Mouse (Mus musculus) stomach, postnatal 0 days (tissue): ENCODE data around the gene Scn5a. TPM values are rescaled to one million over a fixed set of nuclear protein-coding genes. Genes with fewer than 3 reads are reported as not detected.
A peak's percentile ranks its signal among the peaks of the same experiment; 100 is the strongest.

Experiments
- ATAC-seq: fragments of 200-750 bp; cut with Nextera tagmentation; 2 replicates; pipeline ENCODE4 v1.8.0; 2017; ENCODE audit not compliant: low FRiP score, low TSS enrichment
- DNase-seq: peaks from one replicate; pipeline ENCODE4 v3.0.0-alpha.2; 2016; ENCODE audit warnings: low spot score
- H3K27ac ChIP-seq: fragments of 300-500 bp; sonication (generic); replicated peaks from 2 replicates; pipeline ENCODE4 v1.5.1; 2014; ENCODE audit warnings: mild to moderate bottlenecking, control low read depth
- H3K27me3 ChIP-seq: fragments of 300-500 bp; sonication (generic); 2 replicates; pipeline ENCODE4 v1.6.1; 2014; ENCODE audit warnings: low read length; ENCODE audit not compliant: control insufficient read depth, insufficient read depth
- H3K36me3 ChIP-seq: fragments of 300-500 bp; sonication (generic); 2 replicates; pipeline ENCODE4 v1.6.1; 2014; ENCODE audit warnings: low read length, mixed read lengths; ENCODE audit not compliant: control insufficient read depth, insufficient read depth
- H3K4me1 ChIP-seq: fragments of 300-500 bp; sonication (generic); replicated peaks from 2 replicates; pipeline ENCODE4 v1.6.1; 2014; ENCODE audit warnings: antibody characterized with exemption; ENCODE audit not compliant: control insufficient read depth, insufficient read depth
- H3K4me2 ChIP-seq: fragments of 300-500 bp; sonication (generic); replicated peaks from 2 replicates; pipeline ENCODE4 v1.6.1; 2014; ENCODE audit warnings: low read depth, mild to moderate bottlenecking, control low read depth, moderate library complexity
- H3K4me3 ChIP-seq: fragments of 300-500 bp; sonication (generic); 2 replicates; pipeline ENCODE4 v1.5.1; 2014; ENCODE audit warnings: low read depth, low read length, control low read depth
- H3K9ac ChIP-seq: fragments of 300-500 bp; sonication (generic); 2 replicates; pipeline ENCODE4 v1.6.1; 2014; ENCODE audit warnings: mild to moderate bottlenecking, low read length, control low read depth, mixed read lengths
- H3K9me3 ChIP-seq: fragments of 300-500 bp; sonication (generic); 2 replicates; pipeline ENCODE4 v1.6.1; 2016; ENCODE audit warnings: low read length; ENCODE audit not compliant: control insufficient read depth
- CTCF ChIP-seq: IDR thresholded peaks from 2 replicates; pipeline ENCODE4 v1.5.1; 2016; ENCODE audit warnings: antibody characterized with exemption, low read depth, mild to moderate bottlenecking, moderate library complexity
- EP300 ChIP-seq: optimal IDR thresholded peaks from 2 replicates; pipeline ENCODE3; 2016; ENCODE audit warnings: antibody characterized with exemption
- WGBS: fragments of 180-500 bp; shearing (Covaris S2); extraction: QIAGEN DNeasy Blood & Tissue Kit; methylation state at CpG from one replicate; pipeline ENCODE4 v1.1.7; 2014; 5-methylcytosine and 5-hydroxymethylcytosine counted together
- polyA plus RNA-seq: library from polyadenylated mRNA; unstranded; fragments of >200 nt; fragmentation: Nextera tagmentation; extraction: Ambion mirVana; gene quantifications from 2 replicates; pipeline ENCODE4 v1.2.1, GENCODE M21; 2015

Scn5a gene
- polyA plus RNA-seq, 1 experiment from 2014 or later = 0.18 TPM

GRCm38 (mm10) chr9:119523301-119523700 lies 55.5 kb downstream of the Scn5a start:
- DNase-seq (no peak), ATAC-seq (no peak)
- Histone ChIP-seq H3K4me2 (no peak overlapping the region), H3K4me3 (no peak overlapping the region), H3K27me3 (no peaks in the 10 kb centered on the region), H3K9ac (no peak overlapping the region), H3K27ac (no peak overlapping the region), H3K9me3 (no peaks in the 10 kb centered on the region), H3K36me3 (no peaks in the 10 kb centered on the region), H3K4me1 (no peaks in the 10 kb centered on the region)
- TF ChIP-seq CTCF (no peak), EP300 (no peak)
- 73% methylated on average over 8 of the region's 8 CpGs for WGBS

DNA sequence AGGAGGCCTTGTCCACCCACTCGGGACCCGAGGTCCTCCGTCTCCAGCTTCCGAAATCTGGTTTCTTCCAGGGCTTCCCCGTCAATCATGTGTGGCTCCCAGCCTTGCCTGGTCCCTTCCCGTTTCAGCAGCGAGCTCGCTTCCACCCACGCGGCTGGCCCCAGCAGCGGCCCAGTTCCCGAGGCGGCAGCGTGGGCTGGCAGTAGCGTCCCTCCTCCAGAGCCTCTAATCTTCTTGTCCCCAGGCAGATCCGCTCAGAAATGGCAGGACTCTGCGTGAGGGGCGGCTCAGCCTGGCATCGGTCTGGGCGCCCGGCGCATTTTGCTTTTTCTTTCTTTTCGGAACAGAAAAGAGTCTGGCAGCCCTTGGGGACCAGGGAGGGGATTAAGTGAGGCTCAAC lies 59.7 kb downstream of the Scn5a start:
- Histone ChIP-seq H3K27me3 (no peaks in the 10 kb centered on the region), H3K4me1 (no peaks in the 10 kb centered on the region), H3K27ac (no peak overlapping the region), H3K4me3 (no peak overlapping the region), H3K36me3 (no peaks in the 10 kb centered on the region), H3K4me2 (no peak overlapping the region), H3K9ac (no peak overlapping the region), H3K9me3 (no peaks in the 10 kb centered on the region)
- no peak for TF ChIP-seq EP300
- TF ChIP-seq CTCF = no peak
- DNase-seq (no peak), ATAC-seq (no peak)
- WGBS = 58% methylated on average over 23 of the region's 23 CpGs

DNA sequence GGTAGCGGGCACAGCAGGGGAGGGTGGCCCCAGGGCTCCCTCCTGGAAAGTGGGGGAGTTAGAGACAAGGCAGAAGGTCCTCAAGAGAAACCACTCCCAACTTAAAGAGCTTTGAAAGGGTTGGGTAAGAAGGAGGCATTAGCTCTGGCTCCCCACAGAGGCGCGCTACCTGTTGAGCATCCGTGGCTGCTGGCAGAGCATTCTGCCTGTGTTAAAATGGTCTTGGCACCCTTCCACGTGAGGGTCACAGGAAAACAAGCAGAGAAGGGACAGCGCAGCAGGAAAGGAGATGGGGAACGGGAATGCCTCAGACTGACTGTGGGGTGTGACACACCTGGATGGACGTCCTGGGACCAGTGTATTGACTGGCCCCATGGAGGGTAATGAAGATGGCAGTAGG lies 60.6 kb downstream of the Scn5a start:
- H3K27ac ChIP-seq = no peak overlapping the region
- ATAC-seq (no peak), DNase-seq (no peak)
- H3K27me3 ChIP-seq = no peaks in the 10 kb centered on the region
- H3K4me2 ChIP-seq = no peak overlapping the region
- no peak overlapping the region for H3K4me3 ChIP-seq
- no peaks in the 10 kb centered on the region for H3K4me1 ChIP-seq
- no peak overlapping the region for H3K9ac ChIP-seq
- H3K36me3 ChIP-seq = no peaks in the 10 kb centered on the region
- WGBS = 70% methylated on average over 8 of the region's 8 CpGs
- no peaks in the 10 kb centered on the region for H3K9me3 ChIP-seq
- TF ChIP-seq CTCF (no peak), EP300 (no peak)

DNA sequence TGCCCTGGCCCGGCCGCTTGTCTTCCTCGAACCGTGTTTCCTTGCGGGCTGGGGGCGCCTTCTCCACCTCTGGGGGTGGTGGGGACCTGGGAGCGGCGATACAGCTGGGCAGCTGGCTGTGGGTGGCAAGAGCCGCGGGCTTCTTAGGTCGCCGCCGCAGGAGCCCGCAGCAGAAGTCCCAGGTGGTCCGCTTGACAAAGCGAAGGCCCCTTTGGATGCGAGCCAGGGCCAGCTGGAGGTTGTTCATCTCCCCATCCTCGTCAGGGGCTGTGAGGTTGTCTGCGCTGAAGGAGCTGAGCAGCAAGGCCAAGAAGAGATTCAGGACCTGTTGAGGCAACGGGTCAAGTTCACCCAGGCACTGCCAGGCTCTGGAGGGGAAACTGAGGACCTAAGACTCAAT lies 61.3 kb downstream of the Scn5a start:
- TF ChIP-seq CTCF (no peak), EP300 (no peak)
- H3K9me3 ChIP-seq = no peaks in the 10 kb centered on the region
- DNase-seq = no peak
- H3K9ac ChIP-seq = no peak overlapping the region
- H3K27ac ChIP-seq = no peak overlapping the region
- H3K27me3 ChIP-seq = no peaks in the 10 kb centered on the region
- ATAC-seq = no peak
- H3K4me3 ChIP-seq = no peak overlapping the region
- no peaks in the 10 kb centered on the region for H3K4me1 ChIP-seq
- WGBS = 35% methylated on average over 20 of the region's 20 CpGs
- no peaks in the 10 kb centered on the region for H3K36me3 ChIP-seq
- 0 out of 2 replicates have a peak overlapping the region, but pooled peaks have one; percentile 14 for H3K4me2 ChIP-seq

DNA sequence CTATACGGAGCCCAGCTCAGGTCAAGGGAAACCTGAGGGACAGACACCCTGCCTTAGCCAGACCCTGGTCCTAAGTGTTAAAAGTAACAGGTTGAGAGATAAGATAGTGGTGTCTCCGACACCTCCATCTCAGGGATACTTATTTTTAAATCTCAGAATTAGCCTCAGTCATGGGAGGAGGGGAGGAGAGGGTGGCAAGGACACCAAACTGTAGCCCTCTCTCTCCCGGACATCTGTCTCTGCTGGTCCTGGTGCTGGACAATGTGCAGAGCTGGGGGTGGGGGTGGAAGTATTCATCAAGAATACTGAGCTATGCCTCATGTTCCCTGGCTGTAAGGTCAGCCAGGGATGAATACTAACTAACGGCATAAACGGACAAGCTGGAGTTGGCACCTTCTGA lies 62.0 kb downstream of the Scn5a start:
- Histone ChIP-seq H3K36me3 (no peaks in the 10 kb centered on the region), H3K4me2 (no peak overlapping the region), H3K9me3 (no peaks in the 10 kb centered on the region), H3K27ac (no peak overlapping the region), H3K9ac (no peak overlapping the region), H3K4me3 (no peak overlapping the region), H3K4me1 (no peaks in the 10 kb centered on the region), H3K27me3 (no peaks in the 10 kb centered on the region)
- 53% methylated on average over 5 of the region's 5 CpGs for WGBS
- ATAC-seq (no peak), DNase-seq (no peak)
- TF ChIP-seq EP300 (no peak), CTCF (no peak)

DNA sequence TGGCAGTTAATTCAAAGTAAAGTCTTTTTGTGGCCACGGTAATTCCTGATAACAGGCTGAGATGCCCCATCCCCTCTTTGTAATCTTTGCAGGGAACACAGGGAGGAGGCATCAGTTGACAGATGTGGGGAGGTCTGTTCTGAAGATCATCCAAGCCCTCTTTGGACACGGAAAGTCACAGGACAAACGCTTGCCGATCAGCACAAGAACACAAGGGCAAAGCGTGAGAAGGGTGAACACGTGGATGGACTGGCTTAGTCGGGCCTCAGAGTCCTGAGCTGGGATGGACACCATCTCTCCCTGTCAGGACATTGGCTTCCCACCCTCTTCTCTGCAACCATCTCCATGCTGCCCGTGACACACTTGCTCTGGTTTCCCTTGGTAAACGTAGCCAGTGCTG lies 63.4 kb downstream of the Scn5a start:
- 85% methylated on average over 9 of the region's 9 CpGs for WGBS
- ATAC-seq = no peak
- TF ChIP-seq CTCF = no peak
- TF ChIP-seq EP300 = no peak

More for the DNA sequence above, 63.4 kb downstream of the Scn5a start:
- no peak for DNase-seq
- H3K9ac ChIP-seq = no peak overlapping the region
- H3K9me3 ChIP-seq = no peaks in the 10 kb centered on the region
- no peak overlapping the region for H3K27ac ChIP-seq
- H3K4me2 ChIP-seq = no peak overlapping the region
- H3K27me3 ChIP-seq = no peaks in the 10 kb centered on the region
- no peaks in the 10 kb centered on the region for H3K4me1 ChIP-seq
- H3K4me3 ChIP-seq = no peak overlapping the region
- H3K36me3 ChIP-seq = no peaks in the 10 kb centered on the region
